Mouse (Mus musculus): ENCODE data around the gene Zbtb7a.

- TF ChIP-seq GATA1 (IDR thresholded peaks at IDR 0.05; ENCODE audit: borderline replicate concordance, low read length) (no peak), CTCF (IDR thresholded peaks at IDR 0.05; ENCODE audit: low read depth, low read length) (no peak)
Measured at GRCm38 (mm10) chr10:81137252-81138130, 2.5 kb downstream of the Zbtb7a start.

Data from G1E (cell line).